In the genomic region with DNA sequence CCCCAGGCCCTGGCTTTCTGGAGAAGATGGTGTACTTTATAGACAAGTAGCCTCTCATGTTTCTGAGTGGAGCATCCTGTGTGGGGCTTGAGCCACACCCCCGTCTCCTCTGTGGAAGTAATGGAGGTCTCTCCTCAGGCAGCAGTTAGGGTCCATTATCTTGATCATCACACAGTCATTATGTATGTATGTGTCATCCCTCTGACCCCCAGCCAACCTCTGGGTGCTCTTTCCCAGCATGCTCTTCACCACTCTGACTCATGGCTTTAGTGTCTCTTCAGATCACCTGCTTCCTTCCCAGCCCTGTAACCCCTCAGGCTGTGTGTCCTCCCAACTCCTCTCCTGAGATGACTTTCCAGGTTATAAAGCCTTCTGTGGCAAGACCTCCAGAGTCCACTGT, we compare ENCODE assay signal across 21 mouse cellular contexts. TPM values are rescaled to one million over a fixed set of nuclear protein-coding genes. Genes with fewer than 3 reads are reported as not detected.
DNase-seq lines count a peak whose midpoint lies in the region; ATAC-seq lines count a peak whose summit lies in the region.
"Had no signal": no experiment of that assay in that cellular context is flagged by ENCODE, and none has a peak within 500 bp of the region (broad histone marks: within the 10 kb centered on the region; RNA-seq: fewer than 3 reads in every experiment).

No protein-coding gene starts in this region.

- ATAC-seq in embryonic facial prominence, embryonic 11.5 days (replicated peaks; ENCODE audit: insufficient number of reproducible peaks, low FRiP score, low TSS enrichment, low read depth): 0 out of 2 replicates have a peak, but pooled peaks have one; percentile 10
- 0 out of 2 replicates have a peak, but pooled peaks have one; percentile 2 for ATAC-seq in kidney, embryonic 15.5 days (replicated peaks; ENCODE audit: low FRiP score)
- no peak for ATAC-seq in neural tube, embryonic 15.5 days (ENCODE audit: low FRiP score)
- ATAC-seq: forebrain, embryonic 14.5 days; intestine, embryonic 16.5 days had no signal

- H3K27me3 ChIP-seq in embryonic facial prominence, embryonic 11.5 days (ENCODE audit: control insufficient read depth, insufficient read depth, low read length): no peaks in the 10 kb centered on the region
- peaks cover 72% of the 10 kb centered on the region for H3K27me3 ChIP-seq in embryonic facial prominence, embryonic 10.5 days (replicated peaks; ENCODE audit: low read depth, poor library complexity, severe bottlenecking)
- H3K27me3 ChIP-seq in kidney, embryonic 15.5 days: peaks cover 12% of the 10 kb centered on the region
- peaks cover 7% of the 10 kb centered on the region; the same call in 1 of the 2 replicates for H3K27me3 ChIP-seq in neural tube, embryonic 15.5 days (replicated peaks)
- H3K27me3 ChIP-seq: CH12.LX; heart, embryonic 15.5 days had no signal

- H3K9me3 ChIP-seq in embryonic facial prominence, embryonic 11.5 days (replicated peaks; ENCODE audit: control insufficient read depth, low read length): no peaks in the 10 kb centered on the region
- H3K9me3 ChIP-seq in embryonic facial prominence, embryonic 10.5 days: no peaks in the 10 kb centered on the region
- no peaks in the 10 kb centered on the region for H3K9me3 ChIP-seq in kidney, embryonic 15.5 days (replicated peaks)
- H3K9me3 ChIP-seq in neural tube, embryonic 15.5 days (replicated peaks): no peaks in the 10 kb centered on the region
- H3K9me3 ChIP-seq: embryonic facial prominence, embryonic 15.5 days; forebrain, embryonic 10.5 days; heart, embryonic 10.5 days; heart, embryonic 15.5 days had no signal

- 79% methylated on average over 1 of the region's 1 CpGs for WGBS in embryonic facial prominence, embryonic 11.5 days
- WGBS in embryonic facial prominence, embryonic 10.5 days: 82% methylated on average over 1 of the region's 1 CpGs
- 76% methylated on average over 1 of the region's 1 CpGs for WGBS in kidney, embryonic 15.5 days
- 85% methylated on average over 1 of the region's 1 CpGs for WGBS in neural tube, embryonic 15.5 days

- H3K4me3 ChIP-seq in embryonic facial prominence, embryonic 11.5 days (ENCODE audit: low read depth, low read length): no peak overlapping the region
- no peak overlapping the region for H3K4me3 ChIP-seq in embryonic facial prominence, embryonic 10.5 days
- no peak overlapping the region for H3K4me3 ChIP-seq in kidney, embryonic 15.5 days (replicated peaks)
- no peak overlapping the region for H3K4me3 ChIP-seq in neural tube, embryonic 15.5 days (replicated peaks)
- H3K4me3 ChIP-seq: embryonic facial prominence, embryonic 15.5 days; erythroblast, embryonic 14.5 days; forebrain, embryonic 10.5 days; heart, embryonic 10.5 days; heart, embryonic 15.5 days had no signal

- no peak overlapping the region for H3K9ac ChIP-seq in embryonic facial prominence, embryonic 11.5 days (replicated peaks; ENCODE audit: low read length)
- H3K9ac ChIP-seq in kidney, embryonic 15.5 days: no peak overlapping the region
- H3K9ac ChIP-seq in neural tube, embryonic 15.5 days (replicated peaks): no peak overlapping the region
- H3K9ac ChIP-seq: embryonic facial prominence, embryonic 15.5 days; heart, embryonic 15.5 days; hindbrain, embryonic 14.5 days had no signal

- H3K36me3 ChIP-seq in embryonic facial prominence, embryonic 11.5 days (replicated peaks; ENCODE audit: control insufficient read depth, insufficient read depth, low read depth, low read length): no peaks in the 10 kb centered on the region
- no peaks in the 10 kb centered on the region for H3K36me3 ChIP-seq in embryonic facial prominence, embryonic 10.5 days (replicated peaks)
- no peaks in the 10 kb centered on the region for H3K36me3 ChIP-seq in kidney, embryonic 15.5 days
- H3K36me3 ChIP-seq in neural tube, embryonic 15.5 days: no peaks in the 10 kb centered on the region; the same call in 1 of the 2 replicates
- H3K36me3 ChIP-seq: embryonic facial prominence, embryonic 15.5 days; forebrain, embryonic 10.5 days; heart, embryonic 10.5 days; heart, embryonic 15.5 days had no signal

- no peak for DNase-seq in embryonic facial prominence, embryonic 11.5 days (ENCODE audit: low spot score)
- DNase-seq in embryonic facial prominence, embryonic 10.5 days (ENCODE audit: low spot score): no peak
- DNase-seq in kidney, adult 8-10 months: no peak
- DNase-seq in R1 (ENCODE audit: low read depth, low spot score): peak; percentile 26
- no peak for DNase-seq in right cerebral cortex, postnatal 4 days
- DNase-seq in embryo, embryonic 9.5 days (ENCODE audit: extremely low spot score): no peak
- DNase-seq: adrenal gland, adult 8-10 months; adrenal gland, postnatal 36 days; heart, adult 18-20 months had no signal

- H3K4me2 ChIP-seq in embryonic facial prominence, embryonic 11.5 days (ENCODE audit: low read depth, low read length): no peak overlapping the region
- no peak overlapping the region for H3K4me2 ChIP-seq in kidney, embryonic 15.5 days
- no peak overlapping the region for H3K4me2 ChIP-seq in neural tube, embryonic 15.5 days
- H3K4me2 ChIP-seq: embryonic facial prominence, embryonic 15.5 days; heart, embryonic 15.5 days; hindbrain, embryonic 14.5 days had no signal

- H3K27ac ChIP-seq in embryonic facial prominence, embryonic 11.5 days (replicated peaks; ENCODE audit: low read depth, low read length): no peak overlapping the region
- no peak overlapping the region for H3K27ac ChIP-seq in embryonic facial prominence, embryonic 10.5 days (replicated peaks)
- no peak overlapping the region for H3K27ac ChIP-seq in kidney, embryonic 15.5 days
- H3K27ac ChIP-seq in neural tube, embryonic 15.5 days (replicated peaks): no peak overlapping the region
- H3K27ac ChIP-seq: embryonic facial prominence, embryonic 15.5 days; forebrain, embryonic 10.5 days; heart, embryonic 10.5 days; heart, embryonic 15.5 days; hindbrain, embryonic 14.5 days had no signal

- H3K4me1 ChIP-seq in embryonic facial prominence, embryonic 11.5 days (ENCODE audit: control insufficient read depth, insufficient read depth, low read length): no peaks in the 10 kb centered on the region
- peaks cover 36% of the 10 kb centered on the region for H3K4me1 ChIP-seq in embryonic facial prominence, embryonic 10.5 days
- H3K4me1 ChIP-seq in kidney, embryonic 15.5 days: peaks cover 30% of the 10 kb centered on the region
- H3K4me1 ChIP-seq in neural tube, embryonic 15.5 days: peaks cover 20% of the 10 kb centered on the region; the same call in 1 of the 2 replicates
- H3K4me1 ChIP-seq: embryonic facial prominence, embryonic 15.5 days; heart, embryonic 15.5 days had no signal

RNA-seq across cellular contexts. Expression of gene Lhpp, which starts 31.2 kb away (rescaled TPM):
- polyA plus RNA-seq in embryonic facial prominence, embryonic 11.5 days (2014; fragmentation: Nextera tagmentation; extraction: Ambion mirVana): 15.5 and 16.3 TPM in 2 replicates
- polyA plus RNA-seq in embryonic facial prominence, embryonic 10.5 days (2016; fragmentation: Nextera tagmentation; extraction: Ambion mirVana): 15.5 TPM in 2 replicates
- 22.3 and 22.5 TPM in 2 replicates for polyA plus RNA-seq in kidney, embryonic 15.5 days (2015; fragmentation: Nextera tagmentation; extraction: Ambion mirVana)
- 41.4 and 46.9 TPM in 2 replicates for polyA plus RNA-seq in neural tube, embryonic 15.5 days (2015; fragmentation: Nextera tagmentation; extraction: Ambion mirVana)

RNA-seq across cellular contexts. Expression of gene Nkx1-2, which starts 42.2 kb away (rescaled TPM):
- polyA plus RNA-seq in embryonic facial prominence, embryonic 11.5 days (2014; fragmentation: Nextera tagmentation; extraction: Ambion mirVana): 0.81 TPM in 1 of 2 replicates, not detected in the other
- polyA plus RNA-seq in embryonic facial prominence, embryonic 10.5 days (2016; fragmentation: Nextera tagmentation; extraction: Ambion mirVana): 0.15 and 0.19 TPM in 2 replicates
- not detected in 2 replicates for polyA plus RNA-seq in kidney, embryonic 15.5 days (2015; fragmentation: Nextera tagmentation; extraction: Ambion mirVana)
- polyA plus RNA-seq in neural tube, embryonic 15.5 days (2015; fragmentation: Nextera tagmentation; extraction: Ambion mirVana): 0.11 and 0.46 TPM in 2 replicates
- polyA plus RNA-seq: cerebellum, adult 2 months; embryonic facial prominence, embryonic 15.5 days; erythroblast, embryonic 14.5 days; forebrain, embryonic 14.5 days; heart, embryonic 10.5 days; heart, embryonic 15.5 days had no signal
